Mouse (Mus musculus) ES-CJ7 (cell line): Measurements from ENCODE around the gene Cfap36.

Source experiments
- DNase-seq: peaks from one replicate; pipeline ENCODE4 v3.0.0; 2011; ENCODE audit warnings: low read depth, low spot score

The Cfap36 gene

DNA sequence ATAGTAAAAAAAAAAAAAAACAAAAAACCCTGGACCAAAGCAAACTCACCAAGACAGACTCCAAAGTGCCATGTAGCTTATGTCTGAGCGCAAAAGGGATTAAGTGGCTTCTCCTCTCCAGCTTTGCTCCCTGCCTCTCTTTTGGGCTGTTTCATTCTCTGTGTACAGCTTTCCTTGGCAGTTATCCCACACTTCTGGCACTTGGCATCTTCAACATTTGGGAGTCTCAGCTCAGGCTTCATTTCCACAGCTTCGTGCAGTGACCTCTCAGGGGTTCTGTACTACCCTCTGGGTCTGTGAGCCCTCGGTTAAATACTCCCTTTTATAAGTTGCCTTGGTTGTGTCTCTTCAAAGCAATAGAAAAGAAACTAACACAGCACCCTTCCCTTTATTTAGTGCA lies 66.6 kb downstream of the Cfap36 start:
- no peak for DNase-seq

GRCm38 (mm10) chr11:29179319-29179718 lies 67.9 kb downstream of the Cfap36 start:
- no peak for DNase-seq

DNA sequence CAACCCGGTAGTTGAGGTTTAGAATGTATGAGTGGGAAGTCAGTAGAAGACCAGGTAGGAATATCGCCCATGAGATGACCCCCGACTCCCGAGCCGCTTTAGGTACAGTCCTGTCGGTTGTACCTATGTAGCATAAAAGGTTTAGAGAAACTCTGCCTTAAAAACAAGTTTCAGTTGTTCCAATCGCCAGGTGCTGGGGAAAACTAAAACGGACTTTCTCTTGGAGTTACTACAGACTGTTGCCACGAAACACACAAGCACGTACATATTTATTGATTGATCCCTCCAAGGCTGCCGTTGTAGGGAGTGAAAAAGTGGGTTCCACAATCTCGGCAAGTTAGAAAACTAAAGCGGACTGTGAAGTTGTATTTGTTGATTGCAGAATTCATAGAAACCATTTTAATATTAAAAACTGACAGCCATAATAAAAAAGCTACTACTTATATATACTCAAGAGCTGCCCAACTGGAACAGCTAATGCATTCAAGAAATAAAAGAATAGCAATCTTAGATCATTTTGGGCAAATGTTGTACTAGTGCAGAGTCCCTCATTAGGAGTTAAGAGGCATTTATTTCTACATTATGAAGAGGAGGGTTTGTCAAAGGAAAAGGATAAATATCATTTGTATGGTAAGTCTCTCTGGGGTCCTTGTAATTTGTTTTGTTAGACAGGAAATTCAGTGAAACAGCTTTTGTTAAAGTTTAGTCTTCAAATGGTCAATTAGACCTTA lies 73.3 kb downstream of the Cfap36 start:
- DNase-seq: no peak

DNA sequence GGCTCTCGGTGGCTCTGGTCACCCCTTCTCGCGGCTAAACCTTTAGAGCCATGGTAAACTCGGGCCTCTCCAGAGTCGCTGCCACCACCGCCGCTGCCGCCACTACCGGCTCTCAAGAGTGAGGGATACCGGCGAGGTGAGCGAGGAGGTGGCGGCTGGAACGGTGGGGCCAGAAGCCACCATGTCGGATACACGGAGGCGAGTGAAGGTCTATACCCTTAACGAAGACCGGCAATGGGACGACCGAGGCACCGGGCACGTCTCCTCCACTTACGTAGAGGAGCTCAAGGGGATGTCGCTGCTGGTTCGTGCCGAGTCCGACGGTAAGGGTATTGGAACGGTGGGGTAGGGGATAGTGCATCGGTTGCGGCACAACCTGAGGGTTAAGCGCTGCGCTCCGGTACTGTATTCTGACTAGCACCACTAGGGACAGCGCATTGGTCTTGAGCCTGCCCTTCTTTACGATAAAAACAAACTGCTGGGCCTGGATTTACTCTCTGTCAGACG lies 74.0 kb downstream of the Cfap36 start:
- peak; percentile 87 for DNase-seq

- DNase-seq: peak; percentile 99
Measured at GRCm38 (mm10) chr11:29172563-29173124, 74.6 kb downstream of the Cfap36 start, which contains the start of gene Ppp4r3b. Gene Ppp4r3b, plus strand, starts transcription at chr11:29172890.

DNA sequence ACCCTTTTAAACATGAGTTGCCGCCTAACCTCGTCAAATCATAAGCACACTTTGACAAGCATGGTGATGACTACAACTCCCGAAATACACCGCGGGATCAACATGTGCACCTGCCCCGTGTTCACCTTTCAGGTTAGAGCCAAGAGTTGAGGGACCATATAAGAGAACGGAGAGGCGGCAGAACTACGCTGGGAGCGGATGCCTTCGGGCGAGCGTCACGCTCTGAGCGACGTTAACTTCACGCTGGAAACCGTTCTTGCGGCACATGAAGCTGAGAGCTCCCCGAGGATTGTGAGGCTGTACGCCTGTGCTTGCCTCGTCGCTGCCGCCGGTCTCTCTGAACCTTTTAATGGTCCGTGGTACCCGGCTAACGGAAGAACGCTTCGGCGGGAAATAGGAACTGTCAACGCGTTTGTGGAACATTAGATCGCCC lies 75.2 kb downstream of the Cfap36 start:
- DNase-seq: peak; percentile 73
